Mouse (Mus musculus): ENCODE data around the gene Aida. TPM values are rescaled to one million over a fixed set of nuclear protein-coding genes. Genes with fewer than 3 reads are reported as not detected.
"Not testable (repeated sequence)": the region's sequence is repeated elsewhere in the genome, so short reads cannot be mapped to it uniquely, and the experiment has no call there.

Aida gene
- total RNA-seq (2021): 10 to 100 TPM; 45.2 to 50.7 TPM

DNA sequence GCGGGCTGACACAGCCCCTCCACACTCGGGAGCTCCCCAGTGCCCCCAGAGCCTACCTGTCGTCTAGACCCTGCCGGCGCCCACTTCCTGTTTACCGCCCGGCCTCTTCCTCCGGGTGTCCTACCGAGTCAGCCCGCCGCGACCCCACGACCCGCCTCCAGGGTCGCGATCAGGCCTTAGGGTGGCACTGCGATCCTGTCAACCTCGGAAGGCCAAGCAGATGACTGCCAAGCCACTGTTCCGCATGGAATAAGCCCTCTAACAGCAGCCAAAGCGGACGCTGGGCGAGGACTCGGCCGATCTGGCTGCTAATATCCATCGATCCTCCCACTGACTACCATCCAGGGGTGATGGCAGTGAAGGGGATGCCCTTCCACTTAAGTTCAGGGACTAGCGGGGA is at the start of gene Aida:
Aida (plus strand) TSS at position 126 of the 400 bp plus-strand sequence.
- DNase-seq (ENCODE audit: extremely low spot score in 1 of 2, low spot score in 1 of 2): peak; percentile 24 to 26

DNA sequence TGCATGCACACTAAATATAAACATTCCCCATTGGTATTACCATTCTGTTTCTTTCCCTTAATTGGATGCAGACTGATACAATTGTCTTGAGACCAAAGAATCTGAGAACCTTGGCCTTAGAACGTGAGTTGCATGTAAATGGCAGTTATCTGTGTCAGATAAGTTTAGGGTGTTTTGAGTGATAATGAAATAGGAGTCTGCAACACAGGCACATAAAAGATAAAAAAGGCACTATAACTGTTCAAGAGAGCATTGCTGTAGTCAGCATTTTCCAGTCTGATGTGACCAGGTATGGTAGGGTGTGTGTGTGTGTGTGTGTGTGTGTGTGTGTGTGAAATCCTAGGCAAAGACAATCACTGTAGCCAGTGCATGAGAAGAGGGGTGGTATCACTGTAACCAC is 48.2 kb upstream of the Aida start:
- no peak for DNase-seq (ENCODE audit: extremely low spot score in 1 of 2, low spot score in 1 of 2)

GRCm38 (mm10) chr1:183250612-183251011 is 45.8 kb upstream of the Aida start:
- DNase-seq (ENCODE audit: extremely low spot score in 1 of 2, low spot score in 1 of 2): no peak

GRCm38 (mm10) chr1:183251818-183252217 is 44.6 kb upstream of the Aida start:
- no peak for DNase-seq (ENCODE audit: extremely low spot score in 1 of 2, low spot score in 1 of 2)

GRCm38 (mm10) chr1:183252574-183252973 is 43.8 kb upstream of the Aida start:
- DNase-seq (ENCODE audit: extremely low spot score in 1 of 2, low spot score in 1 of 2): no peak

DNA sequence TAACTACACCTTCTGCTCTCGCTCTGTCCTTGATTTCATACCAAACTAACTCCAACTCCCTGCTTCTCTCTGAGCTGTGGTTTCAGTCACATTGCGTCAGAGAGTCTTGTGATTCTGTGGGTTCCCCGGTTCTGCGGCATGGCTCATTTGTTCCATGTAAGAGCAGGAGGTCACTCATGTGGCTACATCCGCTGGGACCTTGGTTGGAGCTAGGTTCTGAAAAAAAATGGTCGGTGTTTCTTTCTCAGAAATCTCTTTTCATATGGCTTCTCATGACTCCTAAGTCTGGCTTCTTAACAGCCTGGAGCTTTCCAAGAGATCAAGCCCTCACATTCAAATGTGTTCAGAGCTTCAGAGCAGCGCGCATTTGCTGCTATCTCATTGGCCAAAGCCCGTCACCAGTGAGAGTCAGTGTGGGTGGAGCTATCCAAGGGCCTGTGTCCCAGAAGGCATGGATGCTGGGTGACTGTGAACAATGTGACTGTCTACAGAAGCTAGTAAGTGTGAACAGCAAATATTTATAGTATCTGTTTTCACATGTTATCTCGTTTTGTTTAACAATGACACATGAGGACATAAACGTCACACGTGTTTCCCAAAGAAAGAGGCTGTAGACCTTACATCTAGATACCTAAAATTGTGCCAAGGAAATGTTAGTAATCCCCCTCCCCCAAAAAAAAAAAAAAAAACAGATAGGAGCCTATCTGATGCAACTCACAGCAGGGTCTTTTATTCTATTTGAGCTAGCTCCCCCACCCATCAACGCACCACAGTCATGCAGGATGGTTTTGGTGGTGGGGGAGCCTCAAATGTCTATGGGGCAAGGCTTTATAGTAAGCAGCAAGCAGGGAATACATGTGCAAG is 32.0 kb upstream of the Aida start:
- no peak for DNase-seq (ENCODE audit: extremely low spot score in 1 of 2, low spot score in 1 of 2)

DNA sequence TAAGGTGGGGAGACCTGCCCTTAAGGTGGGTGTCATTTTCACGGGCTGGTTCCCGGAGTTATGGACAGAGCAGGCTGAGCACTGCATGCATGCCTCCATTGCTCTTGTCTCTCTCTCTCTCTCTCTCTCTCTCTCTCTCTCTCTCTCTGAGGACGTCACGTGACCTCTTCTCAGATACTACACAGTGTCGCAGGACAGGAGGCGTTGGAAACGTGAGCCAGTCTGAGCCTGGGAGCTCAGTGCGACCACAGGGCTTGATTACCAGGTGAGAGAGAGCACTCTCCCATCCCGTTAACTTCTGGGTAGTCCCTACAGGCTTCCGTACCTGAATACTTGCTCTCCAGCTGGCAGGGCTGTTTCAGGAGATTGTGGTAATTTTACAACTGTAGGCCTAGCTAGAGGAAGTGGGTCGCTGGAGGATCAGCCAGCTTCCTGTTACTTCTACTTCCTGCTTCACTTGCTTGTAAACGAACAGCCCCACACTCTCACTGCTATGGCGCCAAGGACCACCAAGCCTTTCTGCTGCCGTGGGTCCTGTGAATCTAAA is 30.4 kb upstream of the Aida start:
- DNase-seq (ENCODE audit: extremely low spot score in 1 of 2, low spot score in 1 of 2): no peak

DNA sequence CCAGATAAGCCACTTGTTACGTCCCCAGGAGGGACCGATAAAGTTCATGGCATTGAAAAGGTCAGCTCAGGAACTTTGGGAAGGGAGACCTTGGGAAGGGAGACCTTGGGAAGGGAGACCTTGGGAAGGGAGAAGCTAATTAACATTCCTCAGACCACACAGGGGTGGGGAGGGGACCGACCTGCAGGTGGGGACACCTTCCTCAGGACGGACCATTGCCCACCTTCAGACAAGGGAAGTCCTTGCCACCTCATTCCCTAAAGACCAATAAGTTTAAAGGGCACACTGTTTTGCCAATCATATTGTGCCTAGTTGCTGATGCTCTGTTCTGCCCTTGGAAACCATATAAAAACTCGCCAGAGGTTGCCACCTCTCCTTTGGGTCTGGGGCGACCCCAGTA is 28.7 kb upstream of the Aida start:
- no peak for DNase-seq (ENCODE audit: extremely low spot score in 1 of 2, low spot score in 1 of 2)

- DNase-seq (ENCODE audit: extremely low spot score in 1 of 2, low spot score in 1 of 2): no peak
These were observed 23.2 kb upstream of the Aida start for GRCm38 (mm10) chr1:183272867-183273818.

- no peak for DNase-seq (ENCODE audit: extremely low spot score in 1 of 2, low spot score in 1 of 2)
These were observed 22.0 kb upstream of the Aida start for GRCm38 (mm10) chr1:183274385-183274784.

DNA sequence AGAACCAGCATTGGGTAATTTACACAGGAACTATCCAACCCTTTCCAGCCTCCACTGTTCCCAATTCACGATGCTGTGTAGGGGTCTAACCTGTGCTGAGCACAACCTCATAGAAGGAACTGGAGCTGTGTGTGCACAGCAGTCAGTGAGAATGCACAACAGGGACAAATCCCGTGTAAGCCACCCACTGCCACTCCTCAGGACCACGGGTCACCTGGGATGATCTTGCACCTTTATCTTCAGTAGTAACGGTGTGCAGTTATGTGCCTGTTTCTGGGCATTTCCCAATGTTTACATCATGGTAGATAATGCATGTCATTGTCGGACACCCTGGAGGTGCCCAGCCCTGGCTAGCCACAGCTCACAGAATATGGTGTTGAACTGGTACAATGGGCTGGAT is 20.6 kb upstream of the Aida start:
- DNase-seq (ENCODE audit: extremely low spot score in 1 of 2, low spot score in 1 of 2): no peak

DNA sequence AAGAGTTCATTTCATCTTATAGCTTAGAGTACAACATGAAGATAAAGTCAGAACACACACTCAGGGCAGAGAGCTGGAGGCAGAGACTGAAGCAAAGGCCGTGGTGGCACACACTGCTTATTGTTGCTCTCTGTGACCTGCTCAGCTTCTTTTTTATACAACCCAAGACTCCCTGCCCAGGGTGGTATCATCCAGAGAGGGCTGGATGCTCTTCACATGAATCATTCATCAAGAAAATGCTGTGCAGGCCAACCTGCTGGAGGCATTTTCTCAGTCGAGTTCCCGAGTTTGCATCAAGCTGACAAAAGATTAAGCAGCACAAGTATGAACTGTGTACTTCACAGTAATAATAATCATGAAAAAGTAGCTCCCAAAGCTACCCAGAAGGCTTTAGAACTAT is 8.0 kb upstream of the Aida start:
- no peak for DNase-seq (ENCODE audit: extremely low spot score in 1 of 2, low spot score in 1 of 2)

- DNase-seq (ENCODE audit: extremely low spot score in 1 of 2, low spot score in 1 of 2): no peak
These were observed 6.8 kb upstream of the Aida start for GRCm38 (mm10) chr1:183289576-183289975.

- DNase-seq (ENCODE audit: extremely low spot score in 1 of 2, low spot score in 1 of 2): peak; percentile 90 to 92
These were observed 540 bp downstream of the Aida start, which contains the start of gene Brox for GRCm38 (mm10) chr1:183296877-183297383. Gene Brox, minus strand, starts transcription at chr1:183297269.

DNA sequence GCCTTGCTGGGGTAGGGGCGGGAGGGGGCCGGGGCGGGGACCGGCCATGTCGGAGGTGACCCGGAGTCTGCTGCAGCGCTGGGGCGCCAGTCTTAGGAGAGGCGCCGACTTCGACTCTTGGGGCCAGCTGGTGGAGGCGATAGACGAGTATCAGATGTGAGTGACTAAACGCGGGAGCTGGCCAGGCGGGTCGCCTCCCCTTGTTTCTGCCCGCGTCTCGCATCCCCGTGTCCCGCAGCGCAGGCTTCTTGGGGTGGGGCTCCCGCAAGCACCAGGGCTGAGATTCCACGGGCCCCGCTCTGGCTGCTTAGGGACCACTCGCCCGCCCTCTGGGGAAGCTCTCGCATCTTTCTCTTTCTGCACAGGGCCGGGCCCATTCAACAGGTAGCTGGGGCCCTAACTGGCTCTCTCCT is 1.1 kb downstream of the Aida start:
- DNase-seq (ENCODE audit: extremely low spot score in 1 of 2, low spot score in 1 of 2): peak; percentile 16 to 40

DNA sequence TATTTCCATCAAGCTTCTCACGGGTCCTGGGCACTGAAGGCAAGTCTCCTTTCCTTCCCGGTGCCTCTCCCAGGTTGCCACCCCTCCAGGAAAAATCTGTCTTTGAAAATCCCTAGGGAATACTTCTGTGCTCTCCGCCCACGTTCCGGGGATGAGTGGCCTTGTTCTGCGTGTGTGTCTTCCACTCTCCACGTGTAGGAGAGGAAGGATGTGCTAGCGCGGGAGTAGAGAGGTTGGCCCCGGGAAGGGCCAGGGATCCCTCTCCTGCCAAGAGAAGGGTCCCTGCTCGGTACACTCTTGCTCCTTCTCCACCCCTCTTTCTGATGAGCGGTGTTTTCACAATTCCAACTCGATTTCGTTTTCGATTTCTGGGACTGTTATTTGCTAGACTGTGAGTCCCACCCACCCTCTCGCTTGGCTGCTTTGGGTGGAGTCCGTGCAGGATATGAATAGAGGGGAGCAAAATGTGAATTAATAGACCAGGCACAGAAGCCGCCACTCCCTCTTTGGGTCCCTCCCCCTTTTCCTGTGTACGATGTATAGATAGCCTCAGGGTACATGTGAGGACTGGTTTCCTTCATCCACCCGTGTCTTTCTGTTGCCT is 1.6 kb downstream of the Aida start:
- DNase-seq (ENCODE audit: extremely low spot score in 1 of 2, low spot score in 1 of 2): peak in 1 of 2 experiments; percentile 16

DNA sequence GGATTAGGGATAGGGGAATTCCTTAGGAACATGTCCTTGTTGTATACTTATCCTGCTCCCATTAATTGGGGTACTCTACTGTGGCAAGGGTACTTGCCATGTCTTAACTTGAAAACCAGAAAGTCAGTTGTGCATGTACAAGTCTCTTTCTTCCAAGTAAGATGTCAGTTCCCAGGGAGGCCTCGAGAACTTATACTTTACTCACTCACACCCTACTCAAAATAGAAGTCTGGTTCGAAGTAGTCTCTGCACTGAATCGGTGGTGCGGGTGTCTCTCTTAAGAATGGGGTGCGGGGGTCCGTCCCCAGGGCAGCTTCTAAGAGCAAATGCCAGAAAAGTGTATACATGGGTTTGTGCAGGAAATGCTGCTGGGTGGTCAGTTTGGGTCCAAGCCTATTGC is 2.8 kb downstream of the Aida start:
- peak; percentile 89 to 100 for DNase-seq (ENCODE audit: extremely low spot score in 1 of 2, low spot score in 1 of 2)

GRCm38 (mm10) chr1:183307555-183307954 is 11.2 kb downstream of the Aida start:
- DNase-seq (ENCODE audit: extremely low spot score in 1 of 2, low spot score in 1 of 2): no peak

DNA sequence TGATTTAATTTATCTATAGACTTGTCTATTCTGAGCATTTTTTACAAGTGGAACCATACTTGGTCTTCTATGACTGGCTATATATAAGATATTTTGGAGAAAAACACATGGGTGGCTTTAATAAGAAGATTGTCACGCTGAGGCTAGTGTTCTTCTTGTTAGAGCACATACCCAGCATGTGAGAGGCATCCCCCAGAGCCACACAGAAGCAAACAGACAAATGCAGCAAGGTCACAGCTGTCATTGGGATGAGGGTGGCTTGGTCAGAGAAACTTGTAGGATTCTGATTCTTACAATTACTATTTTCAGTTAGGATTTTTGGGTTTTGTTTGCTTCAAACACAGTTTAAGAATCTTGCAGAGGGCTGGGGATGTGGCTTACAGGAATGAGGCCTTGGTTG is 12.1 kb downstream of the Aida start:
- DNase-seq (ENCODE audit: extremely low spot score in 1 of 2, low spot score in 1 of 2): no peak

DNA sequence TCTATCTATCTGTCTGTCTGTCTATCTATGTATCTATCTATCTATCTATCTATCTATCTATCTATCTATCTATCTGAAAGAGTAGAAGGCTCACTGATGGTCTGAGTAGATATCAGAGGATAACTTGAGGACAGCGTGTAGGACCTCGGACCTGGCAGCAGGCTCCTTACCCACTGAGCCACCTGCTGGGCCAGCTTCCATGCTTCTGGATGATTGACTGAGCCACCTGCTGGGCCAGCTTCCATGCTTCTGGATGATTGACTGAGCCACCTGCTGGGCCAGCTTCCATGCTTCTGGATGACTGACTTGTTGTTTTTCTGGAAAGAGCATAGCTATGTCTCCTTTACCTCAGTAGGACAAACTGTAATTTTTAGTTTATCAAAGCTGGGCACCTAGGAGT is 13.2 kb downstream of the Aida start:
- DNase-seq (ENCODE audit: extremely low spot score in 1 of 2, low spot score in 1 of 2): not testable (repeated sequence)

All from layer of hippocampus, postnatal 25 days (tissue).